Mouse (Mus musculus): Measurements from ENCODE around the gene Abca1. TPM values are rescaled to one million over a fixed set of nuclear protein-coding genes. Genes with fewer than 3 reads are reported as not detected.

Abca1 gene
- polyA plus RNA-seq, 1 experiment from 2014 or later = 7.5 TPM

GRCm38 (mm10) chr4:52985216-52985615, 174.5 kb downstream of the Abca1 start:
- H3K27ac ChIP-seq (ENCODE audit: low read depth, low read length) = no peak overlapping the region
- 70% methylated on average over 2 of the region's 2 CpGs for WGBS
- no peaks in the 10 kb centered on the region for H3K9me3 ChIP-seq (ENCODE audit: control insufficient read depth, low read length)
- H3K27me3 ChIP-seq (ENCODE audit: control insufficient read depth, insufficient read depth, low read length) = no peaks in the 10 kb centered on the region
- H3K4me2 ChIP-seq (replicated peaks; ENCODE audit: low read depth, low read length) = no peak overlapping the region
- H3K4me3 ChIP-seq (ENCODE audit: low read depth, low read length) = no peak overlapping the region
- DNase-seq (ENCODE audit: low spot score) (peak; percentile 13), ATAC-seq (ENCODE audit: low FRiP score) (no peak)
- no peaks in the 10 kb centered on the region for H3K4me1 ChIP-seq (replicated peaks; ENCODE audit: control insufficient read depth, insufficient read depth, low read length)
- H3K9ac ChIP-seq (ENCODE audit: low read depth, low read length) = no peak overlapping the region
- no peaks in the 10 kb centered on the region for H3K36me3 ChIP-seq (ENCODE audit: control insufficient read depth, insufficient read depth, low read length)

Other genes with a start within 250 kb of the Abca1 start
- gene Olfr272, start 240.7 kb downstream of the Abca1 start, polyA plus RNA-seq (2014; fragmentation: Nextera tagmentation; extraction: Ambion mirVana) = not detected in 2 replicates
- gene Olfr270, start 195.3 kb downstream of the Abca1 start, polyA plus RNA-seq (2014; fragmentation: Nextera tagmentation; extraction: Ambion mirVana) = not detected in 2 replicates
- not detected in 2 replicates for gene Nipsnap3a, start 170.6 kb downstream of the Abca1 start, polyA plus RNA-seq (2014; fragmentation: Nextera tagmentation; extraction: Ambion mirVana)
- 129 and 132 TPM in 2 replicates for gene Nipsnap3b, start 148.0 kb downstream of the Abca1 start, polyA plus RNA-seq (2014; fragmentation: Nextera tagmentation; extraction: Ambion mirVana)